Mouse (Mus musculus): ENCODE data around the gene Gm6657. TPM values are rescaled to one million over a fixed set of nuclear protein-coding genes. Genes with fewer than 3 reads are reported as not detected.

The Gm6657 gene
- not detected in 2 replicates for polyA plus RNA-seq (2012; rRNA removed)
- not detected in 2 replicates for polyA plus RNA-seq (2014; fragmentation: Nextera tagmentation; extraction: Ambion mirVana)

DNA sequence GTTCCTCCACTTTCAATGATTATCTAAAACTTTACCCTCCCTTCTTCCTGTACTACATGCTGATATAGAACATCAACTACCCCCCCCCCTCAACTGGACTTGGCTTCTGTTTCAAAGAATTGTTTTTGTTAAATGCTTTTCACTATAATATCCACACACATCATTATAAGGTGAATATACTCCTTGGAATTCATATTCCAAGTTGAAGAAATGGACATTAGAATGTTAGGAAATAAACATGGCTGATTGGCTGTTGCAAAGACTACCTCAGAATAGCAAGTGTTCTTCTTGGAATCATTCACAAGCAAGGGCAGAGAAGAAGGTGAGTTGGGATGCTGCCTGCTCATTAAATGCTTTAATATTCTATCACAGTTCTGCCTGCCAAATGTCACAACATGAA is at the start of gene Gm6657:
Gene Gm6657 (plus strand): TSS at position 301 of the 400 bp plus-strand sequence.
- DNase-seq (ENCODE audit: low spot score), result no peak
- Histone ChIP-seq H3K27me3 (ENCODE audit: control insufficient read depth, insufficient read depth, low read length) (no peaks in the 10 kb centered on the region), H3K4me2 (replicated peaks; ENCODE audit: low read depth, low read length, severe bottlenecking) (no peak within 1 kb of the TSS), H3K4me3 (replicated peaks; ENCODE audit: low read length) (no peak within 1 kb of the TSS), H3K27ac (replicated peaks; ENCODE audit: low read depth, low read length) (no peak within 1 kb of the TSS), H3K36me3 (ENCODE audit: control insufficient read depth, insufficient read depth, low read length) (no peaks in the 10 kb centered on the region), H3K4me1 (ENCODE audit: control insufficient read depth, insufficient read depth, low read length) (no peaks in the 10 kb centered on the region), H3K9ac (ENCODE audit: low read depth, low read length, severe bottlenecking) (no peak within 1 kb of the TSS), H3K9me3 (ENCODE audit: control insufficient read depth, low read length) (no peaks in the 10 kb centered on the region)
- no peak for ATAC-seq (ENCODE audit: low FRiP score, low read depth)
- no peak for TF ChIP-seq POLR2A (IDR thresholded peaks at IDR 0.05; ENCODE audit: borderline replicate concordance, extremely low read depth, insufficient read depth, insufficient read length)

DNA sequence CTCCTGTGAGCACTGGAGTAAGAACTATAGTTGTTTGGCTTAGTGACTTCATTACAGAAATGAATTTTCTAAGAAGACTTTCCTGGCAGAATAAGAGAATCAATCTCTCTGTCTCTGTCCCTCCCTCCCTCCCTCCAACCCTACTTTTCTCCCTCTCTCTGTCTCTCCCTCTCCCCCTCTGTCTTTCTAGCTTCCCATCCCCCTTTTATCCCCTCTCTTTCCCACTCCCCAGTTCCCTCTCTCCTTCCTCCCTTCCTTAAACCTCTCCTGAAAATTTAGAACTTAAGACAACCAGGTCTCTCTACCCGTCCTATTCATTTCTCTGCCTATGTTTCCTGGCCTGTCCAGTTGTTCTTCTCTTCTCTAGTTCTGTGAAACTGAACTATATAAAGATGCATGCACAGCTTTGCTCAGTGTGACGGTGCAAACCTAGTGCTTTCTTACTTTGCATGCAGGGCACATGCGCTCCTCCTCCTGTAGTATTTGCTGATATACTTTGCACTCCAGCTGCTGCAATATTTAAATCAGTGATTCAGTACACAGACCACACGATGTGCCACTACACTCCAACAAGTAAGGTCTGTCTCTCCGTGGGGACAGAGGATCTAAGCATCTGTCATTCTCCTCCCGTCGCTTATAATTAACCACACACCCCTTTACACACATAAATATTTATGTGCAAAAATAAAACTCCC is 40.6 kb upstream of the Gm6657 start:
- no peak for ATAC-seq (ENCODE audit: low FRiP score, low read depth)
- no peak for DNase-seq (ENCODE audit: low spot score)
- H3K9me3 ChIP-seq (ENCODE audit: control insufficient read depth, low read length), result no peaks in the 10 kb centered on the region
- H3K27me3 ChIP-seq (ENCODE audit: control insufficient read depth, insufficient read depth, low read length), result no peaks in the 10 kb centered on the region
- H3K36me3 ChIP-seq (ENCODE audit: control insufficient read depth, insufficient read depth, low read length), result no peaks in the 10 kb centered on the region
- no peak overlapping the region for H3K4me3 ChIP-seq (replicated peaks; ENCODE audit: low read length)
- no peak for TF ChIP-seq POLR2A (IDR thresholded peaks at IDR 0.05; ENCODE audit: borderline replicate concordance, extremely low read depth, insufficient read depth, insufficient read length)
- H3K9ac ChIP-seq (ENCODE audit: low read depth, low read length, severe bottlenecking), result 0 out of 2 replicates have a peak overlapping the region, but pooled peaks have one; percentile 14
- H3K27ac ChIP-seq (replicated peaks; ENCODE audit: low read depth, low read length), result no peak overlapping the region
- no peaks in the 10 kb centered on the region for H3K4me1 ChIP-seq (ENCODE audit: control insufficient read depth, insufficient read depth, low read length)
- WGBS, result 37% methylated on average over 7 of the region's 7 CpGs
- H3K4me2 ChIP-seq (replicated peaks; ENCODE audit: low read depth, low read length, severe bottlenecking), result no peak overlapping the region

DNA sequence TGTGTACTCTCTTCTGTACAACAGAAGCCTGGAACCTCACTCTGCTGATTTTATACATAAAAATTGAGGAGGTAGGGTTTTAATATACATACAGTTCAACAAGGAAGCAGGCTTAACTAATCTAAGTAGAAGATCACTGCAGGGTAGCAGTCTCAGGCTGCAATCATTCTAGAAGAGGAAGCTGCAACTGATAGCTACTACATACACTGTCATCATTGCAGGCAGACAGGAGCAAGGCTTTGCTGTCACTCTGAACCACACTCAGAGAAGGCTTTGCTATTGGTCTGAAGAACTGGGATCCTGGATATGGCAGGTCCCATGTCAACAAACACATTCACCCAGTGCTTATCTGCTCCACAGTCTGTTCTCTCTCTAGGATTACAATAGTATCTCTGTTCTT is 23.9 kb upstream of the Gm6657 start:
- ATAC-seq (ENCODE audit: low FRiP score, low read depth), result no peak
- no peak for DNase-seq (ENCODE audit: low spot score)
- TF ChIP-seq POLR2A (IDR thresholded peaks at IDR 0.05; ENCODE audit: borderline replicate concordance, extremely low read depth, insufficient read depth, insufficient read length), result no peak
- Histone ChIP-seq H3K27ac (replicated peaks; ENCODE audit: low read depth, low read length) (no peak overlapping the region), H3K27me3 (ENCODE audit: control insufficient read depth, insufficient read depth, low read length) (no peaks in the 10 kb centered on the region), H3K9me3 (ENCODE audit: control insufficient read depth, low read length) (no peaks in the 10 kb centered on the region), H3K4me3 (replicated peaks; ENCODE audit: low read length) (no peak overlapping the region), H3K4me1 (ENCODE audit: control insufficient read depth, insufficient read depth, low read length) (no peaks in the 10 kb centered on the region), H3K4me2 (replicated peaks; ENCODE audit: low read depth, low read length, severe bottlenecking) (no peak overlapping the region), H3K36me3 (ENCODE audit: control insufficient read depth, insufficient read depth, low read length) (no peaks in the 10 kb centered on the region), H3K9ac (ENCODE audit: low read depth, low read length, severe bottlenecking) (no peak overlapping the region)

DNA sequence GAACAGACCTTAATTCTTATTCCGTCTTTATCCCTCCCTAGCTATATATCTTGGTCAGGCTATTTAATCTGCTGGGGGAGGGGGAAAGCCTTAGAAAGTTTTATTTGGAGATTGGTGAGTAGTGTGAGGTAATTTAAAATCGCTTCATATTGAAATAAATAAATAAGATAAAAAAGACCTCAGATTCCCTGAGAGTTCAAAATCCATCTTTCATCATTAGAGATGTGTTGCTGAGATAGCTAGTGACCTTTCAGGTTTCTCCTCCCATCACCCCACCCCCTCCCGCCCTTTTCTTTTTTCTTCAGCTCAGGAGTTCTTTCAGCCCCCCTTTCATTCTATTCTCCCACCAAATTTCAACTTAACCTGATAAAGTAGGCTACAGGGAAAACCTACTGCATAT is 20.1 kb upstream of the Gm6657 start:
- H3K9me3 ChIP-seq (ENCODE audit: control insufficient read depth, low read length), result no peaks in the 10 kb centered on the region
- WGBS, result 76% methylated on average over 3 of the region's 3 CpGs
- TF ChIP-seq POLR2A (IDR thresholded peaks at IDR 0.05; ENCODE audit: borderline replicate concordance, extremely low read depth, insufficient read depth, insufficient read length), result no peak

DNA sequence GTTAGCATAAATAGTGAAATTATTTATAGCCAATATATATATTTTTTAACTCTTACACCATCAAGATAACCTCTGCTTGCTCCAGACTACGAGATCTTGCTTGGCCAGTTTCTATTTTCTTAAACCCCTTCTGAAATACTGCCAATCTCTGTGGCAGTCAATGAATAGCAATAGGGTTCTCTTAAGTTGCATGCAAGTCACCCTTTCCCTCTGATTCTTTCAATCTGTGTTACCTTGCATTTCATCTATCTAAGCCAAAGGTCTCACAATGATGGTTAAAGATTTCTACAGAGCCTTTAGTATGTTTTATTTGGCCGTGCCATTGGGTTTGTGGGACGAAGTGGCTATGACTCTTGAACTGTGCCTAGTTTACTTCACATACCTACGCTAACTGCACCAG is 19.4 kb upstream of the Gm6657 start:
- Histone ChIP-seq H3K4me3 (replicated peaks; ENCODE audit: low read length) (no peak overlapping the region), H3K27ac (replicated peaks; ENCODE audit: low read depth, low read length) (no peak overlapping the region), H3K36me3 (ENCODE audit: control insufficient read depth, insufficient read depth, low read length) (no peaks in the 10 kb centered on the region), H3K9ac (ENCODE audit: low read depth, low read length, severe bottlenecking) (no peak overlapping the region), H3K4me1 (ENCODE audit: control insufficient read depth, insufficient read depth, low read length) (no peaks in the 10 kb centered on the region), H3K4me2 (replicated peaks; ENCODE audit: low read depth, low read length, severe bottlenecking) (no peak overlapping the region), H3K9me3 (ENCODE audit: control insufficient read depth, low read length) (no peaks in the 10 kb centered on the region), H3K27me3 (ENCODE audit: control insufficient read depth, insufficient read depth, low read length) (no peaks in the 10 kb centered on the region)
- DNase-seq (ENCODE audit: low spot score), result no peak
- no peak for TF ChIP-seq POLR2A (IDR thresholded peaks at IDR 0.05; ENCODE audit: borderline replicate concordance, extremely low read depth, insufficient read depth, insufficient read length)
- WGBS, result 84% methylated on average over 4 of the region's 4 CpGs
- no peak for ATAC-seq (ENCODE audit: low FRiP score, low read depth)

More for the DNA sequence above, 20.1 kb upstream of the Gm6657 start:
- no peak overlapping the region for H3K9ac ChIP-seq (ENCODE audit: low read depth, low read length, severe bottlenecking)
- no peak overlapping the region for H3K4me3 ChIP-seq (replicated peaks; ENCODE audit: low read length)
- H3K27ac ChIP-seq (replicated peaks; ENCODE audit: low read depth, low read length), result no peak overlapping the region
- no peaks in the 10 kb centered on the region for H3K36me3 ChIP-seq (ENCODE audit: control insufficient read depth, insufficient read depth, low read length)
- ATAC-seq (ENCODE audit: low FRiP score, low read depth) (no peak), DNase-seq (ENCODE audit: low spot score) (no peak)
- H3K27me3 ChIP-seq (ENCODE audit: control insufficient read depth, insufficient read depth, low read length), result no peaks in the 10 kb centered on the region
- H3K4me1 ChIP-seq (ENCODE audit: control insufficient read depth, insufficient read depth, low read length), result no peaks in the 10 kb centered on the region
- no peak overlapping the region for H3K4me2 ChIP-seq (replicated peaks; ENCODE audit: low read depth, low read length, severe bottlenecking)
